Mouse (Mus musculus) MEL (cell line): ENCODE measurements at regions not wholly inside any gene's neighbourhood (a gene's known extent, or its start where the extent isn't known, plus 50 kb on each side); places are given as distances from the start of the nearest gene placed in this dataset.

Experiments
- CHD1 ChIP-seq: IDR thresholded peaks from 2 replicates; pipeline ENCODE4 v1.6.1; 2012; ENCODE audit warnings: low read depth, mild to moderate bottlenecking, inconsistent platforms, low read length, improper control_type of control experiment
- CHD2 ChIP-seq: IDR thresholded peaks from 2 replicates; pipeline ENCODE4 v1.6.1; 2011; ENCODE audit warnings: low read length, improper control_type of control experiment
- CTCF ChIP-seq, 3 experiments: IDR thresholded peaks in 2 of 3; conservative IDR thresholded peaks in 1 of 3; 2 replicates each; pipeline ENCODE4 v1.5.1; 2011 to 2012; ENCODE audit warnings: low read length in 3 of 3, low read depth in 2 of 3, mild to moderate bottlenecking in 2 of 3, improper control_type of control experiment in 1 of 3, inconsistent platforms in 1 of 3, mixed read lengths in 1 of 3, moderate library complexity in 1 of 3; ENCODE audit not compliant: control insufficient read depth in 1 of 3, insufficient read depth in 1 of 3, poor library complexity in 1 of 3, severe bottlenecking in 1 of 3
- E2F4 ChIP-seq: IDR thresholded peaks from 2 replicates; pipeline ENCODE4 v1.6.1; 2011; ENCODE audit warnings: low read depth, low read length, improper control_type of control experiment, borderline replicate concordance
- ETS1 ChIP-seq: IDR thresholded peaks from 2 replicates; pipeline ENCODE4 v1.6.1; 2012; ENCODE audit warnings: low read depth, mild to moderate bottlenecking, inconsistent platforms, low read length, improper control_type of control experiment, moderate library complexity
- MAFK ChIP-seq: IDR thresholded peaks from 2 replicates; pipeline ENCODE4 v1.6.1; 2011; ENCODE audit warnings: low read depth, mild to moderate bottlenecking, low read length, improper control_type of control experiment, borderline replicate concordance
- POLR2A ChIP-seq, 2 experiments: IDR thresholded peaks; 2 replicates each; pipeline ENCODE4 v1.6.1; 2011 to 2012; ENCODE audit warnings: low read length in 2 of 2, mild to moderate bottlenecking in 2 of 2, control low read depth in 1 of 2, improper control_type of control experiment in 1 of 2, low read depth in 1 of 2, moderate library complexity in 1 of 2; ENCODE audit not compliant: control insufficient read depth in 1 of 2, insufficient read depth in 1 of 2, poor library complexity in 1 of 2
- RCOR1 ChIP-seq: IDR thresholded peaks from 2 replicates; pipeline ENCODE4 v1.6.1; 2012; ENCODE audit warnings: low read depth, mild to moderate bottlenecking, inconsistent platforms, low read length, improper control_type of control experiment
- TCF12 ChIP-seq: IDR thresholded peaks from 2 replicates; pipeline ENCODE4 v1.6.1; 2014; ENCODE audit warnings: low read depth, mild to moderate bottlenecking, inconsistent platforms, low read length, improper control_type of control experiment, moderate library complexity
- USF1 ChIP-seq: IDR thresholded peaks from 2 replicates; pipeline ENCODE4 v1.6.1; 2014; ENCODE audit warnings: low read depth, mild to moderate bottlenecking, inconsistent platforms, low read length, improper control_type of control experiment, moderate library complexity
- ZC3H11A ChIP-seq: IDR thresholded peaks from 2 replicates; pipeline ENCODE4 v1.6.1; 2012; ENCODE audit warnings: low read depth, mild to moderate bottlenecking, inconsistent platforms, low read length, improper control_type of control experiment
- ZNF384 ChIP-seq: IDR thresholded peaks from 2 replicates; pipeline ENCODE4 v1.6.1; 2012; ENCODE audit warnings: low read depth, mild to moderate bottlenecking, inconsistent platforms, low read length, improper control_type of control experiment

DNA sequence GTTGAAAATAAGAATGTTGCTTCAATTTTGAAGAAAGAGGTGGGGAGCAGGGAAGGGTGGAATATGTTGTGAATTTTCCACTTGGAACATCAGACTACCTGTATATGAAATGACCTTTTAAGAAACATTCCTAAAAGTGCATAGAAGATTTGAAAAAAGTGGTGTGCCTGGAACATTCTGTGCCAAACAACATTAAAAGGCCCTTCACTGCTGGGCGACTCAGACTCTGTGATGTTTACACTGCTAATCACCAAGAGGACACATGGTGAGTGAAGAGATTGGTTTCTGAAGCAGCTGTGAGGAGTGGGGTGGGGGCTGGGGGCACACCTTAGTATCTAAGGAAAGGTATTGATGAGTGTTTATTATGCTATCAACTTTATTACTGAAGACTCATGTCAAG is 65.2 kb downstream of the Kbtbd8 start:
- TF ChIP-seq ETS1 (no peak), MAFK (no peak), RCOR1 (no peak), POLR2A (IDR thresholded peaks at IDR 0.05; ENCODE audit: control insufficient read depth in 1 of 2, insufficient read depth in 1 of 2, low read depth in 1 of 2, low read length in 2 of 2, poor library complexity in 1 of 2) (no peak), USF1 (no peak), CTCF (IDR thresholded peaks at IDR 0.05 in 2 of 3, conservative IDR thresholded peaks at IDR 0.05 in 1 of 3; ENCODE audit: control insufficient read depth in 1 of 3, insufficient read depth in 1 of 3, low read depth in 2 of 3, low read length in 3 of 3, poor library complexity in 1 of 3, severe bottlenecking in 1 of 3) (no peak), CHD2 (no peak), E2F4 (no peak), ZC3H11A (no peak), TCF12 (no peak), CHD1 (no peak), ZNF384 (no peak)
